Mouse (Mus musculus) macrophage (primary cell): ENCODE measurements around the gene Adcy10. TPM values are rescaled to one million over a fixed set of nuclear protein-coding genes. Genes with fewer than 3 reads are reported as not detected.

Source experiments
- H3K27ac ChIP-seq: fragments of 350-480 bp; formaldehyde crosslinking; 2 replicates; pipeline ENCODE4 v1.9.0; 2021
- H3K36me3 ChIP-seq: fragments of 350-480 bp; formaldehyde crosslinking; 2 replicates; pipeline ENCODE4 v1.9.0; 2021; ENCODE audit errors: inconsistent target
- H3K4me3 ChIP-seq: fragments of 350-480 bp; formaldehyde crosslinking; 2 replicates; pipeline ENCODE4 v1.9.0; 2021; ENCODE audit errors: inconsistent target
- H3K79me2 ChIP-seq: fragments of 350-480 bp; formaldehyde crosslinking; 2 replicates; pipeline ENCODE4 v1.9.0; 2021; ENCODE audit errors: inconsistent target
- WGBS: methylation state at CpG from one replicate; pipeline ENCODE4 v1.1.7; 2026; ENCODE audit warnings: inconsistent platforms; ENCODE audit not compliant: missing documents; 5-methylcytosine and 5-hydroxymethylcytosine counted together
- polyA plus RNA-seq: library from polyadenylated mRNA; stranded (reverse); fragments of 250-400 nt; gene quantifications from 3 replicates; pipeline ENCODE4 v1.2.4, GENCODE M21; 2018; ENCODE audit warnings: inconsistent platforms

Gene Adcy10
- polyA plus RNA-seq, 1 experiment from 2014 or later: not detected

GRCm38 (mm10) chr1:165604203-165604602, 119.2 kb downstream of the Adcy10 start:
- no peaks in the 10 kb centered on the region for H3K79me2 ChIP-seq
- no peak overlapping the region for H3K4me3 ChIP-seq
- H3K36me3 ChIP-seq: no peaks in the 10 kb centered on the region
- peak overlapping the region; percentile 25 for H3K27ac ChIP-seq
- WGBS: 14% methylated on average over 8 of the region's 8 CpGs

GRCm38 (mm10) chr1:165605108-165605507, 120.1 kb downstream of the Adcy10 start:
- H3K36me3 ChIP-seq: no peaks in the 10 kb centered on the region
- no peaks in the 10 kb centered on the region for H3K79me2 ChIP-seq
- no peak overlapping the region for H3K27ac ChIP-seq
- H3K4me3 ChIP-seq: no peak overlapping the region
- WGBS: 94% methylated on average over 3 of the region's 3 CpGs

- Histone ChIP-seq H3K79me2 (no peaks in the 10 kb centered on the region), H3K27ac (no peak overlapping the region)
- 55% methylated on average over 6 of the region's 6 CpGs for WGBS
These were observed 120.8 kb downstream of the Adcy10 start for GRCm38 (mm10) chr1:165605774-165606173.

GRCm38 (mm10) chr1:165608904-165609303, 123.9 kb downstream of the Adcy10 start:
- WGBS: 91% methylated on average over 4 of the region's 4 CpGs
- no peak overlapping the region for H3K4me3 ChIP-seq
- no peaks in the 10 kb centered on the region for H3K79me2 ChIP-seq
- H3K27ac ChIP-seq: no peak overlapping the region
- H3K36me3 ChIP-seq: no peaks in the 10 kb centered on the region

More at GRCm38 (mm10) chr1:165605774-165606173, 120.8 kb downstream of the Adcy10 start:
- H3K4me3 ChIP-seq: no peak overlapping the region
- no peaks in the 10 kb centered on the region for H3K36me3 ChIP-seq

GRCm38 (mm10) chr1:165609495-165610320, 124.7 kb downstream of the Adcy10 start:
- H3K27ac ChIP-seq: no peak overlapping the region
- H3K36me3 ChIP-seq: no peaks in the 10 kb centered on the region
- WGBS: 74% methylated on average over 7 of the region's 7 CpGs
- no peak overlapping the region for H3K4me3 ChIP-seq
- no peaks in the 10 kb centered on the region for H3K79me2 ChIP-seq

GRCm38 (mm10) chr1:165610321-165610999, 125.5 kb downstream of the Adcy10 start:
- H3K4me3 ChIP-seq: no peak overlapping the region
- H3K36me3 ChIP-seq: no peaks in the 10 kb centered on the region
- no peak overlapping the region for H3K27ac ChIP-seq
- WGBS: 51% methylated on average over 9 of the region's 9 CpGs
- no peaks in the 10 kb centered on the region for H3K79me2 ChIP-seq

GRCm38 (mm10) chr1:165612714-165613113, 127.7 kb downstream of the Adcy10 start:
- H3K27ac ChIP-seq: no peak overlapping the region
- WGBS: 14% methylated on average over 5 of the region's 5 CpGs
- no peak overlapping the region for H3K4me3 ChIP-seq
- H3K36me3 ChIP-seq: no peaks in the 10 kb centered on the region
- H3K79me2 ChIP-seq: no peaks in the 10 kb centered on the region

DNA sequence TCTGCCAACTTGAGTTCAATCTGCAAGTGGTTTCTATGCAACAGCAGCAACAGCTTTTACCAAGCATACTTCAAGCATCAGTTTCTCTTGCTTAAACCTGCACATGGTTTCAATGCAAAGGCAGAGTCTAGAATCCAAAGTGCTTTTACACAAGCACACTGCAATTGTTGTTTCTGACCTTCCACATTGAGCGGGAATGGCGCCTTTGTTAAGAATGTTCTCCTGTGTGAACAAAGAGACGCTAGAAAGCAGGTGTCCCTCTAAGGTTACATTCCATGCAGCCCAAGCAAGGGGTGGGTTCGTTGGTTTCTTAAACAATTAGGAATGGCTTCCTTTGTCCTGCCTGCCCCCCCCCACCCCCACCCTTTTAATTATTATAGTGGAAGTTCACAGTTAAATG, 128.9 kb downstream of the Adcy10 start:
- no peak overlapping the region for H3K27ac ChIP-seq
- H3K36me3 ChIP-seq: no peaks in the 10 kb centered on the region
- H3K79me2 ChIP-seq: no peaks in the 10 kb centered on the region
- 92% methylated on average over 4 of the region's 4 CpGs for WGBS
- no peak overlapping the region for H3K4me3 ChIP-seq

DNA sequence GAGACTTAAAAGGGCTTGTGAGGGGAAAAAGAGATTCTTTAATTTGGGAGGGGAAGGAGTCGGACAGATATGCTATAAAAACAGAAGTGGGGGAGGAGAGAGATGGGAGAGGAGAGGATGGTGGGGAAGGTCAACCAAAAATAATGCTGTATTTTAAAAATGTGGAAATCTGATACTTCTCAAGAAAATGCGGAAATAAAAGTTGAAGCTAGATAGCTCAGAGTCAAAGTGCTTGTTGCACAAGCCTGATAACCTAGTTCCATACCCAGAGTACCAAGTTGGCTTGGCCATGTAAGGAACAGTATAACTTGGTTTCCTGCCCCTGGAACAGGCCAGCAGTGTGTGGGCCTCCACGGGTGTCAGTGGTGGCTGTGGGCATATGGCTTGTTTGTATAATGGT, 129.8 kb downstream of the Adcy10 start:
- Histone ChIP-seq H3K27ac (no peak overlapping the region), H3K79me2 (no peaks in the 10 kb centered on the region), H3K4me3 (no peak overlapping the region), H3K36me3 (no peaks in the 10 kb centered on the region)
- WGBS: 88% methylated on average over 3 of the region's 3 CpGs

GRCm38 (mm10) chr1:165616652-165617051, 131.7 kb downstream of the Adcy10 start:
- Histone ChIP-seq H3K27ac (no peak overlapping the region), H3K36me3 (no peaks in the 10 kb centered on the region), H3K4me3 (no peak overlapping the region), H3K79me2 (no peaks in the 10 kb centered on the region)
- WGBS: 80% methylated on average over 7 of the region's 7 CpGs

DNA sequence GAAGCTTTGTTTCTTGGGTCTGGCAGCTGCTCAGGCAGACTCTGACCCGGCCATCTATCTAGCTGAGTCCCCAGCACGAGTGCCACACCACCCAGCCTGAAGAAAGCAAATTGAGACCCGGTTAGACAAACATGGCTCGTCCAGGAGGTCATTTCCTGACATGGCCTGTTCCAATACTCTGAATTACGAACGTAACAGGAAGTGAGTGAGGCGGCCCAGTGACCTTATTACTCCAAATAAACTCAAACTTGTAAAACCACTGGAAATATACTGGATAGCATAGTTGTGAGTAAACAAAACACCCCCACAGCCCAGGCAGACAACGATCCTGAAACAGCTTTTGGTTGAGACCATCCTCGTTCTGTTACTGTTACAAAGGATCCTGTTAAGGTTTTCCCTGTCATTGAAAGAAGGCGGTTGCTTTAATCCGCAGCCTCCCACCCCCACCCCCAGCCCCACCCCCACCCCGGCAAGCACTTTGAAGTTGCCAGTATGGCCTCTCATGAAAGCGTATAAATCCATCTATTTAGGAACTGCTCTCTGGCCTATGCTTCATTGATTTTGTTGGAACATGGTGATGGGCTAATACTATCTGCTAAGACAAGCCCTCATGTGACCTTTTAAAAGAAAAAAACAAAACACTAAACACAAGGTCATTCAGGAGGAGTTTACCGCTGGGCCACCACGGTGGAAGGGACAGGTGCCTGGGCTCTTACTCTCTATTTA, 132.3 kb downstream of the Adcy10 start:
- WGBS: 70% methylated on average over 14 of the region's 15 CpGs
- Histone ChIP-seq H3K27ac (no peak overlapping the region), H3K79me2 (no peaks in the 10 kb centered on the region), H3K4me3 (no peak overlapping the region), H3K36me3 (no peaks in the 10 kb centered on the region)

DNA sequence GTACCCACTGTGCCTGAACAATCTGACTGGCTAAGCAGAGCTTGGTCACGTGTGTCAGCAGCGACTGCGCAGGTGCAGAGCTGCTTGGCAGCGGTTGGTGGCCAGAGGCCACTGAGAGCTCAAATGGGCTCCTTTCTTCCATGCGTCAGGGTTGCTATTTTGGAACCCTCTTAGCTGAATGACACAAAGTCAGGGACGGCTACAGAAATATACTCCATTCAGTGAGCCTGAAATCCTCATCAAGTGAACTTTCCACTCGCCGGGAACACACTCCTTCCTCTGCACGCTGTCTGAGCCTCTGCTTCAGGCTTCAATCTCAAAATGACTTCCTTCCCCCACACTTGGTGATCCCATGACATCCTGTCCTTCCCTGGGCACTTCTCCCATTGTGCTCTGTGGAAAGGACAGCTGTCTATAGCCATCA, 133.2 kb downstream of the Adcy10 start:
- Histone ChIP-seq H3K27ac (0 out of 2 replicates have a peak overlapping the region, but pooled peaks have one; percentile 5), H3K4me3 (no peak overlapping the region), H3K79me2 (no peaks in the 10 kb centered on the region), H3K36me3 (no peaks in the 10 kb centered on the region)
- WGBS: 89% methylated on average over 9 of the region's 9 CpGs

DNA sequence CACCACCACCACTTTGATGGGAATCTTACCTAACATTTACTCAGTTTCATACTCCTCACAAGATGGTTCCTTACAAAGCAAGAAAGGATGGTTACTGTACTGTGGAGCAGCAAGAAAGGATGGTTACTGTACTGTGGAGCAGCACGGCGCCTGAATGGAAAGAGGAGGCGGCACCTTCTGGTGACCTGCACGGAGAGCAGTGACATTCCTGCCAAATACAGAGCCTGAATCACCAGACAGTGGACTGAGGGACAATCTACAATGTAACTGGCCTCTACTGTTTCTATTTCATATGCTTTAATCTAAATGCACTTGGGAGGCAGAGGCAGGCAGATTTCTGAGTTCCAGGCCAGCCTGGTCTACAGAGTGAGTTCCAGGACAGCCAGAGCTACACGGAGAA, 140.1 kb downstream of the Adcy10 start:
- H3K4me3 ChIP-seq: no peak overlapping the region
- H3K27ac ChIP-seq: no peak overlapping the region
- 98% methylated on average over 5 of the region's 5 CpGs for WGBS
- H3K79me2 ChIP-seq: no peaks in the 10 kb centered on the region
- no peaks in the 10 kb centered on the region for H3K36me3 ChIP-seq

- Histone ChIP-seq H3K36me3 (no peaks in the 10 kb centered on the region), H3K27ac (no peak overlapping the region), H3K79me2 (no peaks in the 10 kb centered on the region), H3K4me3 (no peak overlapping the region)
- 83% methylated on average over 5 of the region's 5 CpGs for WGBS
These were observed 140.9 kb downstream of the Adcy10 start for GRCm38 (mm10) chr1:165625896-165626295.
